Mouse (Mus musculus): Measurements from ENCODE around the gene Arpc4. TPM values are rescaled to one million over a fixed set of nuclear protein-coding genes. Genes with fewer than 3 reads are reported as not detected.

Gene Arpc4
- polyA plus RNA-seq, 1 experiment from 2014 or later = 409 TPM

DNA sequence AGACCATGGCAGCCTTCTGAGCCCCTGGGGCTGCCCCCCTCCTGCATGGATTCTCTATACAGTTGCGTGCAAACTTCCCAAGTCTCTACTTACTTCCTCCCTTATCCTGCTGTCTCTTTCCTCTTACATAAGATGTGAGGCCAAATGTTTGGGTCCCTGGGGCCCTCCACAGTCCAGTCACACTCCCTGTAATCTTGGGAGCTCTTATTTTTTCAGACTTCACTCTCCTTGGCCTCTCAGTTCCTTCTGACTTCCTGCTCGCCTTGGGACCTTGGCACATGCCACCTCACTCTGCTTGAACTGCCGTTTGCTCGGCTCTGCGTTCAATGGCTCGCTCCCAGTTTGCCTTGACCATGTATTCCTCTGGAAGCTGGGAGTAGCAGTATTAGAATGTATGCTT, 16.0 kb downstream of the Arpc4 start:
- TF ChIP-seq CTCF (IDR thresholded peaks at IDR 0.05; ENCODE audit: low read depth) = no peak
- H3K27ac ChIP-seq (ENCODE audit: low read depth, low read length) = no peak overlapping the region
- no peaks in the 10 kb centered on the region for H3K27me3 ChIP-seq (replicated peaks; ENCODE audit: control insufficient read depth, insufficient read depth, low read length)
- H3K9ac ChIP-seq (ENCODE audit: low read depth, low read length) = no peak overlapping the region
- no peak for ATAC-seq
- peaks cover 25% of the 10 kb centered on the region for H3K36me3 ChIP-seq (ENCODE audit: control insufficient read depth, insufficient read depth)
- no peaks in the 10 kb centered on the region for H3K9me3 ChIP-seq (ENCODE audit: control insufficient read depth)
- 79% methylated on average over 6 of the region's 6 CpGs for WGBS
- peaks cover 6% of the 10 kb centered on the region; the same call in 1 of the 2 replicates for H3K4me1 ChIP-seq (replicated peaks; ENCODE audit: control insufficient read depth, insufficient read depth, low read length)
- H3K4me2 ChIP-seq (replicated peaks; ENCODE audit: low read depth) = no peak overlapping the region
- no peak overlapping the region for H3K4me3 ChIP-seq (ENCODE audit: low read depth, low read length)

DNA sequence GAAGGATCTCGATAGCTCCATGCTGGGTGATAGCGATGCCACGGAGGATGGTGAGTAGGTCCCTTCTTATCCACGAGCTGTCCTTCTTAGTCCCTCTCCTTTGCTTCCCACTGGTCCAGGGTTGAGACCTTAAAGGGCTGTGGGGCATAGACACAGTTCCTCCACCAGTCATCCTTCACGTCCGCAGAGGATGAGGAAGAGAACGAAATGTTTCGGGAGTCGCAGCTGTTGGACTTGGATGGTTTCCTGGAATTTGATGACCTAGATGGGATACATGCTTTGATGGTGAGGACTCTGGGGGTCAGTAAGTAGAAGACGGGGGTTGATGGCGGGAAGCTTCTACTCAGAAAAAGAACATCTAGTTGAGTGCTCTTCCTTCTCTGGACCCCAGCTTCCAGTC, 16.9 kb downstream of the Arpc4 start:
- no peak for ATAC-seq
- no peak for TF ChIP-seq CTCF (IDR thresholded peaks at IDR 0.05; ENCODE audit: low read depth)
- Histone ChIP-seq H3K4me2 (replicated peaks; ENCODE audit: low read depth) (no peak overlapping the region), H3K9me3 (ENCODE audit: control insufficient read depth) (no peaks in the 10 kb centered on the region), H3K27me3 (replicated peaks; ENCODE audit: control insufficient read depth, insufficient read depth, low read length) (no peaks in the 10 kb centered on the region), H3K4me3 (ENCODE audit: low read depth, low read length) (no peak overlapping the region), H3K36me3 (ENCODE audit: control insufficient read depth, insufficient read depth) (peaks cover 16% of the 10 kb centered on the region), H3K4me1 (replicated peaks; ENCODE audit: control insufficient read depth, insufficient read depth, low read length) (peaks cover 6% of the 10 kb centered on the region; the same call in 1 of the 2 replicates), H3K27ac (ENCODE audit: low read depth, low read length) (no peak overlapping the region), H3K9ac (ENCODE audit: low read depth, low read length) (no peak overlapping the region)
- 91% methylated on average over 11 of the region's 11 CpGs for WGBS

DNA sequence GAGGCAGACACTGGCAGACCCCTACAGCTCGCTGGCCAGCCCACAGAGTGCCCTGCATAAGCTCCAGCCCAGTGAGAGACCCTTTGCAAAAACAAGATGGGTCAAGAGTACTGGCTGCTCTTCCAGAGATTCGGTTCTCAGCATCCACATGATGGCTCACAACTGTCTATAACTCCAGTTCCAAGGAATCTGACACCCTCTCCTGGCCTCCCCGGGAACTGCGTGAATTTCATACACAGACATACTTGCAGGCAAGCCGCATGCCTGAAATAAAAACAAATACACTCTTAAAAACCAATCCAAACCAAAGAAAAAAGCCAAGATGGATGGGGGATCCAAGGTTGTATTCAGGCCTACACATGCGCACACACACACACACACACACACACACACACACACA, 17.6 kb downstream of the Arpc4 start:
- Histone ChIP-seq H3K27me3 (replicated peaks; ENCODE audit: control insufficient read depth, insufficient read depth, low read length) (no peaks in the 10 kb centered on the region), H3K4me3 (ENCODE audit: low read depth, low read length) (no peak overlapping the region), H3K9me3 (ENCODE audit: control insufficient read depth) (no peaks in the 10 kb centered on the region), H3K4me2 (replicated peaks; ENCODE audit: low read depth) (no peak overlapping the region), H3K4me1 (replicated peaks; ENCODE audit: control insufficient read depth, insufficient read depth, low read length) (peaks cover 6% of the 10 kb centered on the region; the same call in 1 of the 2 replicates), H3K9ac (ENCODE audit: low read depth, low read length) (no peak overlapping the region), H3K36me3 (ENCODE audit: control insufficient read depth, insufficient read depth) (peaks cover 9% of the 10 kb centered on the region), H3K27ac (ENCODE audit: low read depth, low read length) (no peak overlapping the region)
- TF ChIP-seq CTCF (IDR thresholded peaks at IDR 0.05; ENCODE audit: low read depth) = peak; percentile 34
- ATAC-seq = no peak
- 94% methylated on average over 6 of the region's 6 CpGs for WGBS

DNA sequence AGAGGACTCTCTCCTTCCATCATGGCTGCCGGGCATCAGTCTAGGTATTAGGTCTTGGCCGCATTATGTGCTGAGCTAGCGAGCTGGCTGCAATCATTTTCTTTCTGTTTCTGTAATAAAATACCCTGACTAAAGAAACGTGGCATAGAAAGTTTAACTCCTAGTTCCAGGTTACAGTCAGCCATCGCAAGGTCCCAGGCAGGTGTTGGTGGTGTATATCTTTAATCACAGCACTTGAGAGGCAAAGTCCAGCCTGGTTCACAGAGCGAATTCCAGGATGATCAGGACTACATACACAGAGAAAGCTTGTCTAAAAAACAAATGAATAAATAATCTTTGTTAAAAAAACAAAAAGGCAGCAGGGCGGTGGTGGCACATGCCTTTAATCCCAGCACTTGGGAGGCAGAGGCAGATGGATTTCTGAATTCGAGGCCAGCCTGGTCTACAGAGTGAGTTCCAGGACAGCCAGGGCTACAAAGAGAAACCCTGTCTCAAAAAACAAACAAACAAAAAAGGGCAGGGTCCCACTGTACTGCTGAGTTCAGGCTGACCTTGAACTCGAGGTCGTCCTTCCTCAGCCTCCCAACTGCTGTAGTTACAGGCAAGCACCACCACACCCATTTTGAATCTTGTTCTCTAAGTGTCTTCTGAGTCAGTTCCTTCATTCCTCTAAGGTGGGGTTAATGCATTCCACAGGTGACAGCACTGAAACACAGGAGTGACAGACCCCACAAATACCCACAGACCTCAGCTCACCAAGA, 18.5 kb downstream of the Arpc4 start:
- ATAC-seq = peak; percentile 55
- H3K36me3 ChIP-seq (ENCODE audit: control insufficient read depth, insufficient read depth) = peaks cover 16% of the 10 kb centered on the region; the same call in 1 of the 2 replicates
- 56% methylated on average over 10 of the region's 10 CpGs for WGBS

DNA sequence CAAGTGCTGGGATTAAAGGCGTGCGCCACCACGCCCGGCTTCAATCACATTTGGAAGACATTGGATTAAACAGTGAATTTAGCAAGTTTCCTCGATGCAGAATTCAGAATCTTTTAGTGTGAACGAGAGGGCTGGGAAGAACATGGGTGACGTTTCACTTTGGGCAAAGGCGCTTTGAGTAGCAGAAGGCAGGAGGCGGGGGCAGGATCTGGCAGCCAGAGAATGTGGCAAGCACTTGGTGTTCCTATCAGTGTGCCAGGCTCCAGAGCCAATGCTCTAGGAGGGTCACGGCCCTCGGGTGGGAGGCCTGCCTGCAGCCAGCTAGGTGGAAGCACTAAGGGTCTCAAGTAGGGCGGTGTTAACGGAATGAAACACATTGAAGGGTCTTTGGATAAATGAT, 24.2 kb downstream of the Arpc4 start:
- Histone ChIP-seq H3K4me2 (replicated peaks; ENCODE audit: low read depth) (no peak overlapping the region), H3K9ac (ENCODE audit: low read depth, low read length) (no peak overlapping the region), H3K9me3 (ENCODE audit: control insufficient read depth) (no peaks in the 10 kb centered on the region), H3K27ac (ENCODE audit: low read depth, low read length) (no peak overlapping the region), H3K4me3 (ENCODE audit: low read depth, low read length) (no peak overlapping the region), H3K4me1 (replicated peaks; ENCODE audit: control insufficient read depth, insufficient read depth, low read length) (0 out of 2 replicates have a peak, but pooled peaks cover 3% of the 10 kb centered on the region), H3K36me3 (ENCODE audit: control insufficient read depth, insufficient read depth) (peaks cover 10% of the 10 kb centered on the region; the same call in 1 of the 2 replicates), H3K27me3 (replicated peaks; ENCODE audit: control insufficient read depth, insufficient read depth, low read length) (no peaks in the 10 kb centered on the region)
- no peak for TF ChIP-seq CTCF (IDR thresholded peaks at IDR 0.05; ENCODE audit: low read depth)
- no peak for ATAC-seq
- WGBS = 90% methylated on average over 13 of the region's 13 CpGs

More for the DNA sequence above, 18.5 kb downstream of the Arpc4 start:
- Histone ChIP-seq H3K27ac (ENCODE audit: low read depth, low read length) (no peak overlapping the region), H3K4me1 (replicated peaks; ENCODE audit: control insufficient read depth, insufficient read depth, low read length) (no peaks in the 10 kb centered on the region; the same call in 1 of the 2 replicates), H3K9me3 (ENCODE audit: control insufficient read depth) (no peaks in the 10 kb centered on the region), H3K9ac (ENCODE audit: low read depth, low read length) (no peak overlapping the region), H3K4me2 (replicated peaks; ENCODE audit: low read depth) (no peak overlapping the region), H3K27me3 (replicated peaks; ENCODE audit: control insufficient read depth, insufficient read depth, low read length) (no peaks in the 10 kb centered on the region), H3K4me3 (ENCODE audit: low read depth, low read length) (no peak overlapping the region)
- TF ChIP-seq CTCF (IDR thresholded peaks at IDR 0.05; ENCODE audit: low read depth) = no peak

DNA sequence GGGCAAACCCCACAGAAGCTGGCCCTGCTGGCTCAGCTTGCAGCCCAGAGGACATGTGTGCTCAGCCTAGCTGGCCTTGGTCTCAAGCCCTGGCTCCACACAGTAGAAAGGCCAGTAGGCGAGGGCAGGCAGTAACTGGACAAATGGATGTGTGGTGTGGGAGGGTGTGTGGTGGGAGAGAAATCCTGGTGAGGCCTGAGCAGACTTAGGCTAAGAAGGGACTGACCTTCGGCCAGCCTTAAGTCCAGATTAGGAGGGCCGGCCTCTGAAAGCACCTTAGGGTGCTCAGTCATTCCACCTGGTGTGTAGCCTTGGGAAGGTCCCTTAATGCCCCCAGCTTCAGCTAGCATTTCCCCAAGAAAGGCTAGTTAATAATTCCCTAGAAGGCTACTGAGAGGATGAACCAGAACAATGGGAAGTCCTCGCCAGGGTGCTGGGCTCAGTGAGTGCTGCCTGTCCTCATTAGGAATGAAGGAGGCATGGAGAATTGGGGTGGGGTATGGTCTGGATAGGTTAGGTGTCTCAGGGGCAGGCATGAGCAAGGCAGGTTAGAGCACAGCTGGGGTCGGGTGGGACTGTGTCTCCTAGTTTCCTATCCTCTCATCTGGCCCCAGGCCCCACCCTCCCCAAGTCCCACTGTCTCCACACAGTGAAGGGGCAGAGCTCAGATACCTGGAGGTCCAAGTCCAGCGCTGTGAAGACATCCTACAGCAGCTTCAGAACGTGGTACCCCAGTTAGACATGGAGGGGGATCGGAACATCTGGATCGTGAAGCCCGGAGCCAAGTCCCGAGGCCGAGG, 26.9 kb downstream of the Arpc4 start:
- H3K4me3 ChIP-seq (ENCODE audit: low read depth, low read length) = no peak overlapping the region
- TF ChIP-seq CTCF (IDR thresholded peaks at IDR 0.05; ENCODE audit: low read depth) = no peak
- H3K36me3 ChIP-seq (ENCODE audit: control insufficient read depth, insufficient read depth) = peaks cover 27% of the 10 kb centered on the region
- H3K4me2 ChIP-seq (replicated peaks; ENCODE audit: low read depth) = no peak overlapping the region
- no peaks in the 10 kb centered on the region for H3K9me3 ChIP-seq (ENCODE audit: control insufficient read depth)
- no peak overlapping the region for H3K27ac ChIP-seq (ENCODE audit: low read depth, low read length)
- whole genome bisulfite sequencing = 58% methylated on average over 12 of the region's 12 CpGs
- ATAC-seq = peak; percentile 50
- no peak overlapping the region for H3K9ac ChIP-seq (ENCODE audit: low read depth, low read length)
- 0 out of 2 replicates have a peak, but pooled peaks cover 3% of the 10 kb centered on the region for H3K4me1 ChIP-seq (replicated peaks; ENCODE audit: control insufficient read depth, insufficient read depth, low read length)
- no peaks in the 10 kb centered on the region for H3K27me3 ChIP-seq (replicated peaks; ENCODE audit: control insufficient read depth, insufficient read depth, low read length)

Measured in intestine, postnatal 0 days (tissue).